In the genomic region with DNA sequence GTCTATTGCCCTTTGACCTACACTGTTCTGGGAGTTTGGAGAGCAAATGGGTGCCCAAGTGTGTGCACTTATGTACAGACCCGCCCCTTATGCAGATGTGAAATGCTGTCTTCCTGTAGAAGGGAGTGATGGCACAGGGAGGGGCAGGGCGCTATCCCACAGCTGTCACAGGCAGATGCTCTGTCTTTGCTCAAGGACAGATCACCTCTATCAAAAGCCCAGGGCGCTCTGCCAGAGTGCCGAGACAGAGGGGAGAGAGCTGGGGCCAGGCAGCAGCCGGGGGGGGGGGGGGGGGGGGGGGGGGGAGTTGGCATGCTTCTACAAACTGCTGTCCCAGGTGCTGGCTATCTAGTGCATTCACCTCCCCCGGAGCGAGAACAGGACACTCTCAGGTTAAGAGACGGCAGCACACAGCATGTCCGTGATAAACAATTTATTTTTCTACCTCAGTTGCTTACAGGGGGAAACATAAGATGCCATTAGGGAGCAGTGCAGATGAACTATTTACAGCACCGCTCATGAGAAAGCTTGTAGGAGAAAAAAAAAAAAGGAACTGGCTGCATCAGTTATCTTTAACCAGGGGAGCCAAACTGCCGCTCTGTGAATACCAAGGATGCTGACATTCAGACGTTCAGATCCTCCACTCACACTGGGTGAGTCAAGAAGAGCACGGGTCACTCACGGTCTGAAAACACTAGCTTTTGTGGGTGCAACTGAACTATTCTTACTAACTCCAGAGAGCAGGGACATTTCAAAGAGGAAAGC, we compare ENCODE assay signal across 11 mouse cellular contexts.
A peak's percentile ranks its signal among the peaks of the same experiment; 100 is the strongest.
DNase-seq lines count a peak whose midpoint lies in the region; ATAC-seq lines count a peak whose summit lies in the region.
"Had no signal": no experiment of that assay in that cellular context is flagged by ENCODE, and none has a peak within 500 bp of the region (broad histone marks: within the 10 kb centered on the region; RNA-seq: fewer than 3 reads in every experiment).

No protein-coding gene starts in this region.

- H3K4me1 ChIP-seq in intestine, embryonic 16.5 days (ENCODE audit: control insufficient read depth, insufficient read depth, low read length): peaks cover 16% of the 10 kb centered on the region
- peaks cover 11% of the 10 kb centered on the region for H3K4me1 ChIP-seq in intestine, embryonic 15.5 days (replicated peaks)
- peaks cover 64% of the 10 kb centered on the region for H3K4me1 ChIP-seq in heart, embryonic 13.5 days

- WGBS in intestine, embryonic 16.5 days: 53% methylated on average over 11 of the region's 14 CpGs
- 50% methylated on average over 11 of the region's 14 CpGs for WGBS in intestine, embryonic 15.5 days
- 23% methylated on average over 11 of the region's 14 CpGs for WGBS in heart, embryonic 13.5 days

- no peak overlapping the region for H3K27ac ChIP-seq in intestine, embryonic 16.5 days (ENCODE audit: low read length)
- no peak overlapping the region for H3K27ac ChIP-seq in intestine, embryonic 15.5 days
- peak overlapping the region; percentile 85 for H3K27ac ChIP-seq in heart, embryonic 13.5 days (replicated peaks)
- H3K27ac ChIP-seq: liver, embryonic 12.5 days had no signal

- H3K4me3 ChIP-seq in intestine, embryonic 16.5 days (ENCODE audit: low read length): no peak overlapping the region
- H3K4me3 ChIP-seq in intestine, embryonic 15.5 days (replicated peaks): no peak overlapping the region
- H3K4me3 ChIP-seq in heart, embryonic 13.5 days: no peak overlapping the region
- H3K4me3 ChIP-seq: liver, embryonic 12.5 days had no signal

- peak; percentile 46 for DNase-seq in R1 (ENCODE audit: low read depth, low spot score)
- no peak for DNase-seq in B cell, adult 2 months
- no peak for DNase-seq in urinary bladder, postnatal 25 days (ENCODE audit: low spot score)
- DNase-seq: kidney, adult 18-20 months had no signal

- H3K9ac ChIP-seq in intestine, embryonic 16.5 days (ENCODE audit: low read depth, low read length): no peak overlapping the region
- H3K9ac ChIP-seq in intestine, embryonic 15.5 days: no peak overlapping the region
- no peak overlapping the region for H3K9ac ChIP-seq in heart, embryonic 13.5 days
- H3K9ac ChIP-seq: liver, embryonic 12.5 days had no signal

- H3K4me2 ChIP-seq in intestine, embryonic 16.5 days (ENCODE audit: low read depth, low read length): no peak overlapping the region
- H3K4me2 ChIP-seq in intestine, embryonic 15.5 days (replicated peaks): no peak overlapping the region
- peak overlapping the region; percentile 33 for H3K4me2 ChIP-seq in heart, embryonic 13.5 days
- H3K4me2 ChIP-seq: liver, embryonic 12.5 days had no signal

- H3K9me3 ChIP-seq in intestine, embryonic 16.5 days (ENCODE audit: control insufficient read depth, low read length): no peaks in the 10 kb centered on the region
- H3K9me3 ChIP-seq in intestine, embryonic 15.5 days: no peaks in the 10 kb centered on the region
- no peaks in the 10 kb centered on the region for H3K9me3 ChIP-seq in heart, embryonic 13.5 days
- H3K9me3 ChIP-seq: G1E; liver, embryonic 12.5 days had no signal

- H3K36me3 ChIP-seq in intestine, embryonic 16.5 days (ENCODE audit: control insufficient read depth, insufficient read depth, low read length): no peaks in the 10 kb centered on the region
- no peaks in the 10 kb centered on the region for H3K36me3 ChIP-seq in intestine, embryonic 15.5 days
- peaks cover 33% of the 10 kb centered on the region for H3K36me3 ChIP-seq in heart, embryonic 13.5 days

- no peaks in the 10 kb centered on the region for H3K27me3 ChIP-seq in intestine, embryonic 16.5 days (replicated peaks; ENCODE audit: control insufficient read depth, insufficient read depth, low read length)
- no peaks in the 10 kb centered on the region for H3K27me3 ChIP-seq in intestine, embryonic 15.5 days (replicated peaks)
- H3K27me3 ChIP-seq in heart, embryonic 13.5 days (replicated peaks): no peaks in the 10 kb centered on the region
- H3K27me3 ChIP-seq: liver, embryonic 12.5 days had no signal

- peak; percentile 52 for ATAC-seq in intestine, embryonic 16.5 days
- no peak for ATAC-seq in intestine, embryonic 15.5 days
- ATAC-seq in heart, embryonic 13.5 days (ENCODE audit: extremely low read depth, insufficient number of reproducible peaks, low FRiP score, low TSS enrichment): no peak
- ATAC-seq in megakaryocyte-erythroid progenitor cell, adult 5-6 weeks (replicated peaks; ENCODE audit: low FRiP score, low TSS enrichment, poor library complexity, severe bottlenecking): peak; percentile 83
- no peak for ATAC-seq in frontal cortex, adult (ENCODE audit: low TSS enrichment)
- ATAC-seq: liver, embryonic 12.5 days had no signal

Comparison
In these comparisons a context has a peak if more than half of its experiments do, and no peak if none do; other contexts are left out.
1. ATAC-seq: peak in intestine, embryonic 16.5 days (single experiment) and megakaryocyte-erythroid progenitor cell, adult 5-6 weeks (single experiment); none in intestine, embryonic 15.5 days (single experiment), heart, embryonic 13.5 days (single experiment) and frontal cortex, adult (single experiment).